Mouse (Mus musculus): Measurements from ENCODE around the gene Zfp213. TPM values are rescaled to one million over a fixed set of nuclear protein-coding genes. Genes with fewer than 3 reads are reported as not detected.
"Not testable (repeated sequence)": the region's sequence is repeated elsewhere in the genome, so short reads cannot be mapped to it uniquely, and the experiment has no call there.

Zfp213 gene
- total RNA-seq, 2 experiments from 2014 or later = 4.9 to 5.8 TPM

DNA sequence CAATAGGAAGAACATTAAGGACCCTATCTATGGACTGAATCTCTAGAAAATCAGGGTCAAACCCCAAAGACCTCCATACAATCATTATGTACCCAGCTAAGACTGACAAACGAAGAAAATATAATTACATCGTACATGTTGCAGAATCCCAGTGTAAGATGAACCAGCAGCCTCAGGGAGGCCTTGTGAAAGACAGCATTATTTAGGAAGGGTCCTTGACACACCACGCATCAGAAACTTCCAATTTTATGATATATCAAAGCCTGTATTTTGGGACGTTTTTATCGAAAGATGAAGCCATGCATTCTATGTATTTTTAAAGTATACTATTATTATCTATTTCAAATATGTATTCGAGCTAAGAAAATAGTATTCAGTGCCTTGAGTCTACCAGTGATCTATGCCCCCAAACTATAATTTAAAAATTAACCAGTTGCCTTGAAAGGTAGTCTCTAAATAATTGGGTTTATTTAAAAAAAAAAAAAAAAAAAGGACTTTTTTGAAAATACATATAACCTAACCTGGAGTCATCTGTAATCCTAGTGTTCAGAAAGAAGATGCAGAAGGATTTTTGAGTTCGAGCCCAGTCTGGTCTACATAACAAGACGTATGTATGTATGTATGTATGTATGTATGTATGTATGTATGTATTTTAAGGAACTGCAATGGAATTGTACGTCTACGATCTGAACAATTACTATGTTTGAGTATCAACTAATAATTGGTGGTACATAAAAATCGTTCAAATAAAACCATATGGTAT, 16.2 kb downstream of the Zfp213 start:
- no peak for DNase-seq
- intact Hi-C loops (cut with DNase I) = no loop called here

DNA sequence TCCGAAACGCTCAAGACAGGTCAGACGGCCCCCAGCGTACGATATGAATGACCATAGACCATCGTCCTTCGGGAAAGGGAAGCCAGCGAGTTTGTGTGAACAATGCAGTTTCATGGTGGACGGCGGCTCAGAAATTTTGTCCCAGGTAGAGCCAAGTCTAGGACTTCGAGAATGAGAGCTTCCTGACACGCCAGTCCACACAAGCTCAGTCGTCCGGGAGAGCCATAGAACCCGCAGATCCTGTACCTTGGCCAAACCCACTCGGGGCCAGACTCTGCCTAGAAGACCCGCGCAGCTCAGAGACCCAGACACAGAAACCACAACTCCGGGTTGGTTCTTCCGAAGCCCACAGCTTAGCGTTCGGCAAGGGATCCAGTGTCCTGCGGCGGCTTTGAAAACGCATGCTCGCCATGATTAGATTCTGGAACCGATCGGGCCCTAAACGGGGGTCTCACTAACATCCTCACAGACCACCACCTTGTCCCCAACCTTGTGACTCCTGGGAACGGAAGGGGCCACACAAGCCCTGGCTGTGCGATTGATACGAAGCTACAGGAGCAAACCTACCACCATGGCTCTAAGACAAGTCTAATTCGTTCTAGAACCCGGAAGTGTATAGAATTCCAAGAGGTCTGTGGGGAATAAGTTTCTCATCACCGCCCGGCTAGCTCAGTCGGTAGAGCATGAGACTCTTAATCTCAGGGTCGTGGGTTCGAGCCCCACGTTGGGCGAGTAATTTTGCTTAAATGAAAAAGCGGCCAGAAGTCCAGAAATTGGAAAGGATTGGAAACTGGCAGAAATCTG, 17.1 kb downstream of the Zfp213 start:
- DNase-seq = peak; percentile 83 to 84
- intact Hi-C loops (cut with DNase I) = no loop called here

DNA sequence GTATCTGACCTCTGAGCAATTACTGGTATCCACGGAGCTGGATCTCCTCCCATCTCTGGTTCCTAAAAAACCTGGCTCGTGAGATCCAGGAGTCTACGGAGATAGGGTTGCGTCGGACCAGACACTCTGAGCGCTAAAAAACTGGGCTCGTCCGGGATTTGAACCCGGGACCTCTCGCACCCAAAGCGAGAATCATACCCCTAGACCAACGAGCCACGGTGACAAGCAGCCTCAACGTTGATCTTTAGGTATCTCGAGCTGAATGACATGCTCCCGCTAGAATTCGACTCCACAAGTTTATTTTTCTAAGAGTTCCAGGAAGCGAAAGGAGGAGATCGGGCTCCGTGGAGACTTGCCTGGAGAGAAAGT, 17.7 kb downstream of the Zfp213 start:
- intact Hi-C loops (cut with DNase I) = no loop called here

DNA sequence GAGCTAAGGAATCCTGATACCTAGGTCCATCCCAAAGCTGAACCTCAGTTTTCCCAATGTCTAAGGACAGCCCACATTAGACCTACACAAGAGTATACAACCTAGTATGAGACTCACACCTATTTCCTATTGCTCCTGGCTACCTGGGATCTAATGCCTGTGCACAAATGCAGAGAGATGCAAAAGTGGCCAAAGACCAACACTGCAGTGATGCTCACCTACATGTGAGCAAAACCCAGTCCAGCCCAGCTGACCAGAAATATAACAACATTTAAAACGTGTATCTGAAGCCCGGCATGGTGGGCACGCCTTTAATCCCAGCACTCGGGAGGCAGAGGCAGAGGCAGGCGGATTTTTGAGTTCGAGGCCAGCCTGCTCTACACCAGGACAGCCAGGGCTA, 18.2 kb downstream of the Zfp213 start:
- intact Hi-C loops (cut with DNase I) = no loop called here
- DNase-seq = no peak

More for the DNA sequence above, 17.7 kb downstream of the Zfp213 start:
- DNase-seq = peak; percentile 77 to 79

DNA sequence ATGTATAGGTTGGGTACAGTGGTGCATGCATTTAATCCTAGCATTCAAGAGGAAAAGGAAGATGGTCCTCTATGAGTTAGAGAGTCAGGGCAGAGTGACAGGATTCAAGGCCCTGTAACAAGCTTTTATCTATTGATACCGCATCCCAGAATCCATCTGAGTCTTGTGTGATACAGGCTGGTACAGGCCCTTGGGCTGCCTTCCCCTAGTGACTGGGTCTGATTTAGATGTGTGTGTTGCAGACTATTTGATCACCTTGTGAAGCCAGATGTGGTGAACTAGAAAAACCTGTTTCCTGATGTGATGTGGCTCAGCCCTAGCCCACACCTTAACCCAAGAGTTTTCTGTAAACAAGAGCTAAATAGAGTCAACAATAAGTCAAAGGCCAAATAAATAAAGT, 19.3 kb downstream of the Zfp213 start:
- DNase-seq = no peak
- intact Hi-C loops (cut with DNase I) = no loop called here

DNA sequence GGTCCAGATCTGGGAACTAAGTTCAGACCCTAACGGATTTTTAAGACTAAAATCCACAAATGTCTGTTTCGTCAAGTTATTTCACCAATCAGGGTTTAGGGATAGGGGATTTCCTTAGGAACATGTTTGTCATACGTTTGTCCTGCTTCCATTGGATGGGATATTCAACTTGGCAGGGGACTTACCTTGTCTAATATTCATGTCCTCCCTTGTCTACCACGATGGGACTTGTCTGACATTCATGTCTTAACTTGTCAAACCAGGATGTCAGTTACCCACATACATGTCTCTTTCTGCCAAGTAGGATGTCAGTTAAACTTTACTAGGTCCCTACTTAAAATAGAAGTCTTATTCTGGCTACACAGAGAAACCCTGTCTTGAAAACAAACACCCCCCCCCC, 20.1 kb downstream of the Zfp213 start:
- no peak for DNase-seq
- intact Hi-C loops (cut with DNase I) = no loop called here

DNA sequence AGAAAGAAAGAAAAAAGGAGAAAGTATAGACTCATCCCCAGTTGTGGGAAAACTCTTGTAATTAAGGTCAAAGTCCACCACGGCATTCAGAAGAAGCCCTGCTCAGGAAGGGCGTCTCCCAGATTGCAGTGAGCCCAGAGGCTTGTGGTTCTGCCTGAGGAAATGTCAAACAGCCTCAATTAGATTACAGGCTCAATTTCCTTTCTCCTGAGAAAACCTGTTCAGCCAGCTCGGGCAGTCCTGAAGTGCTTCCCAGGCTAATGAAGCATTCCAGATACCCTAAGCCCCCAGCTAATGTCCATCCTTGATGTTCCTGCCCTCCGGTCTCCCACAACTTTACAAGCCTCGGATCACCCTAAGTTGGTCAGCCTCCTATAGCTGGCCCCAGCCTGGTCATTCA, 20.7 kb downstream of the Zfp213 start:
- intact Hi-C loops (cut with DNase I) = no loop called here
- DNase-seq = no peak

DNA sequence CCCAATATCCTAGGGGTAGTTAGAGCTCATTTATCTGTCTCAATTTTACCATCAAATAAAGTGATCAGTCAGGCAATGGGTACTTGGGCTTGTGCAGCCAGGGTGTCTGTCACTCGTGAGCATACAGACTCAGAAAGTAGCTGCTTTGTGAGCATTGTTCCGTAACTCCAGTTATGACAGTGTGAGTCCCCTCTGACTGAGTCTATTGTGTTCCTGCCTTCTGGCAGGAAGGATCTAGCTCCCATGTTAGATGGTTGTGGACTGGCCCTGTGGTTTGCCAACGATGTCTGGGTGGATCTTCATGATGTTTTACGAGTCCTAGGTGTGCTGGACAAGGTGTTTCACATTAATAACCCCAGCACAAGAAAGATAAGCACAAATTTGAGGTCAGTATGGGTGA, 21.2 kb downstream of the Zfp213 start:
- intact Hi-C loops (cut with DNase I) = no loop called here
- DNase-seq = no peak

DNA sequence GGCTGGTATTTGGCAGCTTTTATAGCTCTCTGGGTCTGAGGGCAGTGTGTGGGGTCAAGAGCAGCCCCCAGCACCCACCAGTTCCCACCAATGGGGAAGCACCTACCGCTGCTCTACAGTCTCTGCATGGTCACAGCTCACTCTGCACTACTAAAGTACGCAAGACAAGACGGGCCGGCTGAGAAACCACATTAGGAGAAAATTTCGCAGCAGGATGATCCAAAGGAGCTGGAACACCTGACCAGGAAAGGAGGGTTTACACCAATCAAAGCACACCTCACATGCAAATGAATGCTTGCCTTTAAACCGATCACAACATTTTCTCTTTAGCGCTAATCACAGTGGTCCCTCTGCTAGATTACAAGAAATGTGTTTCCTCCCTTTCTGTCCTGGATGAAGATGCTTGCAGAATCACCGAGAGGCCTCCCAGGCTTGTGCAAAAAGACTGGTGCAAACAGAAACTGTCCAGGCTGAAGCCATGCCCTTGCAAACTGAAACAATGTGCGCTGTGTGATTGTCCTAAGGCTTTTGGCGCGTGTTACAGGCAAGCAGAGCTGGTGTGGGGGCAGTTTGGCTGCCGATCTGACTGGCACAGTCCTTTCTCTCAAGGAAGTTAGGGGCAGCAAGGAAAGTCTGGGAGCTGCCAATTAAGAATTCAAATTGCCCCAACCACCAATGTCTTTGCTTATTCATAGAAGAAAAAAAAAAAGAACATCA, 21.9 kb downstream of the Zfp213 start:
- intact Hi-C loops (cut with DNase I) = no loop called here
- no peak for DNase-seq

DNA sequence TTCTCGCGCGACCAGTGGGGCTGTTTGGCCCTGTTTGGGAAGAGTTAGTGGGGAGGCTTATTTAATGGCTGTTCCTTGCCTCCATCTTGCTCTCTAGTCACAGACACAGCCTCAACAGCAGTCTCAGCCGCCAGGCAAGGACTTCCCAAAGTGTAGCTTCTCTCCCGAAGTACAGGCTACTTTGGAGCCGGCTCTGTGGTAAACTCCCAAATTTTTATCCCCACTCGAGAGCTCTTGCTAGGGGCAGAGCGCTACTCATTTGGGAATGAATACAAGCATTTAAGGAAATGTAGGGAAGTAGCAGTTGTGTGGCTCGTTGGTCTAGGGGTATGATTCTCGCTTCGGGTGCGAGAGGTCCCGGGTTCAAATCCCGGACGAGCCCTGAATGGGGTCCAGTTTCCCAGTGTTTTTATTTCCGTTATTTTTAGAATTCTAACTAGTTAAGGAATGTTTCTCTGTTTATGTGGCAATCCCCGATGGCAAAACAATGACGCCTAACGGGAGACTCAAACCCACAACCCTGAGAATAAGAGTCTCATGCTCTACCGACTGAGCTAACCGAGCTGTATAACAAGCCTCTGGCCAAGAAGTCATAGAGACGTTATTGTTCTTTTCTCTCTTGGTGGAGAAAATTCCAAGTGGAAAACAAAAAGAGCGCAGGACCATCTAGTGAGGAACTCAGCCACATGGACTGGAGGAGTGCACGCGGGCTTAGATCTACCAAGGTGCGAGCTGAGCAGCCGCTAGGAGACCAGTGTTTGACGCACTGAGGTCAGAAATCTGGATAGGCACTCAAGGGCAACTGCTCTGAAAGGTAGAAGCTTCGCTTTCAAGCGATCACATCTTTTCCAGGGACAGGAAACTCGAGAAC, 23.2 kb downstream of the Zfp213 start:
- DNase-seq = no peak
- intact Hi-C loops (cut with DNase I) = no loop called here

DNA sequence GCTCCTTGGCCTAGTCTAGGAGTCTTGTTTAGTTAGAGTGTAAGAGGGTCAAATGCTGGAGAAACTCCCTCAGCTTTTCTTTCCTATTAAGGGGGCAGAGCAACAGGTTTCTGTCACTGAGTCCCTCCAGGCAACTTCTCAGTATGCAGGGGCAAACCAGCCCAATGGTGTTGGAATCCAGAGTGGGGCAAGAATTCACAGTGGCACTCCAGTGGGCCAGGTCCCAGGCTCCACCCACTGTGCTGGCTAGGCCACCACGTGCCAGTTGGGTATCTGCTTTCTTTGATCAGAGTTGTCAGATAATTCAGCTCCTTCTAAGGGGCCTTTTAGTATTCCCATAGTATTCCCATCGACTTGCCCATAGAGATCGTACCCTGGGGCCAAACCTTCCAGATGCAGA, 23.9 kb downstream of the Zfp213 start:
- intact Hi-C loops (cut with DNase I) = no loop called here
- no peak for DNase-seq

DNA sequence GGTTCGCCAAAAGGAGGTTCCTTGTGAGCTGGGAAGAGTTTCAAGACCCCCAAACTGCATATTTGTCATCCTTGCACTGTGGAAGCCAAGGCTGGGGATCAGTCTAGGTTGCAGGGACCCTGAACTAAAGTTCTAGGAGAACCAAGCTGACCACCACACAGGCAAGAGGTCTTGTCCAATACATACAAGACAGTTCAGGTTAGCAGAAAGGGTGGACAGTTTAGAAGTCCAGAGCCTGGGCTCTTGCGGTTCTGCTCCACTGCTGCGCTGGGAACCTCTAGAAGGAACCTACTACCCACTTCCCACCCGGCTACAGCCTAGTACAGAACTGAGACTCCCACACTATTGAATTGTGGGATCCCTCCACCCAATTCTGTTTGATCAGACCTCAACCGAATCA, 24.4 kb downstream of the Zfp213 start:
- no peak for DNase-seq
- intact Hi-C loops (cut with DNase I) = no loop called here

DNA sequence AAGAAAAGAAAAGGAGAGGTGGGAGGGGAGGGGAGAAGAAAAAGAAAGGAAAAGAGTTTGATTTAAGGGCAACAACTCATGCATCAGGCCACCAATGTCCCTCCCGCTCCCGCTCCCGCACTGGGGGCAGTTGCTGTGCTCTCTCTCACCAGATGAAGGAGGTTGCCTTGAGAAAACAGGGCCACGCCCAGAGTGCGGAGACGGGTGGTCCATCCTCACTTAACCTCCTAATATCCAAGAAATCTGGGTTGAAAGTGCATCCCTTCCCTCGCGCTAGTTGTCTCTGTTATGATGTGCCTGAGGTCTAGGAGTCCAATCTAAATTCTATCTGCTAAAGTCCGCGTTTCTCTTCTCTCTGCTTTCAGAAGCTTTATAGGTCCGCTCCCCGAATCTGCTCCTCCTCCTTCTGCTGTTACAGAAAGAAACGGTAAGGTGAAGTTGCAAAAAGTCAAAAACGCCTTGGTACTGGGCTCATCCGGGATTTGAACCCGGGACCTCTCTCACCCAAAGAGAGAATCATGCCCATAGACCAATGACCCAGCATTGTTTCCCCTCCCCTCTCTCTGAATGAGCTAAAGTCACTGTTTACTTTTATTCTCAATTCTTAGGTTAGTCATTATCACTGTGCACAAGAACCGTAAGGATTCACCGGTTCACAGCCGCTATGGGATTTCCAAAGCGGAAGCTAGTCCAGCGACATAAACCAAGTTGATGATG, 25.6 kb downstream of the Zfp213 start:
- no peak for DNase-seq
- intact Hi-C loops (cut with DNase I) = no loop called here

DNA sequence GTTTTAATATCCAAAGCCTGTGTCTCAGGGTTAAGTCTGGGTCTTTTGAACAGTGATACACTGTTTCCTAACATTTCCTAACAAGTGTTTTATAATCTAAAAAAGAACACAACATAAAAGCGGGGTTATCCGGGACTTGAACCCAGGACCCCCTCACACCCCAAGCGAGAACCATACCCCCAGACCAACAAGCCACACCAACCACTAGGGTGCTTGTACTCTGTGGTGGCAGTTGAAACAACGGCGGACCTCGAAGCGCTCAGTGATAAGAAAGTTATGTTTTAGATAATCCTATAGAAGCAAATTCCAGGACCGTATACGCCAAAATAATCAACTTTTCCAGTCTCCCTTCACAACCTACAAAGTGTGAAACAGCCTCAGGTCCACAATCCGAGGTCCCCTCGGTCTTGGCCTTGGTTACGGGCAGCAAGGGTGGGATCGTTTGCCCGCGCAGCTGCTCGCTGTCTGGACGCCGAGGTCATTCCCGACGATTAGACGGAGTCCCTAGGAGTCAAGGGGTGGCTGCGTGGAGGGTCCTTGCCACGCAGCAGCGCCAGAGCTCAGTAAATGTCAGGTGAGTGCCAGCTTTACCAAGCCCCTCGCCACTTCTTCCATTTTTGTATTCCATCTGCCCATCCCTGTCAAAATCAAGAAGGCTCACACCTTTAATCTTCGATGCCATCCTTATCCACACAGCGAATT, 26.3 kb downstream of the Zfp213 start:
- DNase-seq = no peak
- intact Hi-C loops (cut with DNase I) = no loop called here

DNA sequence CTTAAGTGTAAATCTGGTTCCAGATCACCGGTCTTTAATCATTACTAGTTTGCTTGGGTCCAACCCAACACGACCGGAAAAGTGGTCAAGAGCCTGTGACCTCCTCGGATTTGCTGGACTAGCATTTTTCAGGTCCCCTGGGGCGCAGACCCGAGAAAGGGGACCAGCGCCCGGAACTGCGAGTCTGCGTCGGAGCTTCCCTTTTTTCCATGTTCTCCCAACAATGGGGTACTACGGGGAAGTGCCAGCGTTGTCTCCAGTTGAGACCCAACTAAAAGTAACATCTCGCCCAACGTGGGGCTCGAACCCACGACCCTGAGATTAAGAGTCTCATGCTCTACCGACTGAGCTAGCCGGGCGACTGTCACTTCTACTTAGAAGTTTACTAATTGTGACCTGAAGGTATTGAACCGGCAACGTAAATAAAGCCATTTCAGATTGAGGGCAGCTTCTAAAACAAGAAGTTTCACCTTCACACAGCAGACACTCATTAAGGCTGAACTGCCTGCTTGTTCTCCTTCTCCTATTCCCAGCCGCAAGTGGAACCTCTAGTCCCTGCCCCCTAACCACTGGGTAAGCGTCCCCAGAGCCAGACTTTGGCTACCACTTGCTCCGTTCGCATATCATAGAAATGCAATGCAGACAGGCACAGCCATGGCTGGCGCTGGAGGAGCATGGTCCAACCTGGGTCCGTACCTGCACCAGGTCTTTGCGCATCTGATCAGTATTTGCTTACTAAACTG, 28.8 kb downstream of the Zfp213 start:
- DNase-seq; intact Hi-C loops (cut with DNase I): not testable (repeated sequence)

DNA sequence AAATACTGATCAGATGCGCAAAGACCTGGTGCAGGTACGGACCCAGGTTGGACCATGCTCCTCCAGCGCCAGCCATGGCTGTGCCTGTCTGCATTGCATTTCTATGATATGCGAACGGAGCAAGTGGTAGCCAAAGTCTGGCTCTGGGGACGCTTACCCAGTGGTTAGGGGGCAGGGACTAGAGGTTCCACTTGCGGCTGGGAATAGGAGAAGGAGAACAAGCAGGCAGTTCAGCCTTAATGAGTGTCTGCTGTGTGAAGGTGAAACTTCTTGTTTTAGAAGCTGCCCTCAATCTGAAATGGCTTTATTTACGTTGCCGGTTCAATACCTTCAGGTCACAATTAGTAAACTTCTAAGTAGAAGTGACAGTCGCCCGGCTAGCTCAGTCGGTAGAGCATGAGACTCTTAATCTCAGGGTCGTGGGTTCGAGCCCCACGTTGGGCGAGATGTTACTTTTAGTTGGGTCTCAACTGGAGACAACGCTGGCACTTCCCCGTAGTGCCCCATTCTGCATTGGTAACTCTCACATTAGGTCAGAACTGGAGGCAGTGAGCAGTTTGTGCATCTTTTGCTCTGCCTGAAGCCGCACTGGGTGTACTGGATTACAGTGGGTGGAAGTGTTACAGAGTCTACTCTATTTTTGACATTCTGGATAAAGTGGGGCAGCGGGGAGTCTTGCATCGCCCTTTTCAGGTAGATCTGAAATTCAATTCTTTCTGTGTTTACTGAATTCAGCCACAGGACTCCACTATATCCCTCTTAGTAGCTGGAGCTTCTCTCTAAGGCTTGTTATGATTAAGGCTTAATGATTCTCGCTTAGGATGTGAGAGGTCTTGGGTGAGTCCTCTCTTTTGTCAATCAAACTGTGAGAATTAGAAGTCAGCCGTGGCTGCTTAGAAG, 30.2 kb downstream of the Zfp213 start:
- DNase-seq; intact Hi-C loops (cut with DNase I): not testable (repeated sequence)

DNA sequence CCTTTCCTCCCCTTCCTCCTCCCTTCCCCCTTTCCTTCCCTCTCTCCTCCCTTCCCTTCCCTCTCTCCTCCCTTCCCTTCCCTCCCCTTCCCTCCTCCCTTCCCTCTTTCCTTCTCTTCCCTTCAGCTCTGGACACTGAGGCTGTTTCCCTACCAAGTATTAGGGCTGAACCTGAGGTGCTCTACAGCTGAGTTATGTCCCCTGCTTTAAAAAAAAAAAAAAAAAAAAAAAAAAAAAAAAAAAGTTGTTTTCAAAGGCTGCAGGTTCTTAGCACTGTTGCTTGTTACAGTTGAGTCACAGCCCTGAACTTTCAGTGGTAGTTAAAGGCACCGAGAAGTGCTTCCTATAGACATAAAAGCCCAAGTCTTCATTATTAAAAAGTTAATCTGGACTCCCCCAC, 32.6 kb downstream of the Zfp213 start:
- intact Hi-C loops (cut with DNase I); DNase-seq: not testable (repeated sequence)
